Mouse (Mus musculus) brown adipose tissue, adult 24 weeks (tissue): ENCODE measurements at regions not wholly inside any gene's neighbourhood (a gene's known extent, or its start where the extent isn't known, plus 50 kb on each side); places are given as distances from the start of the nearest gene placed in this dataset.

Source experiments
- H3K27ac ChIP-seq: fragments of 200-500 bp; replicated peaks from 2 replicates; pipeline ENCODE4 v1.5.1; 2012; ENCODE audit warnings: low read depth, mild to moderate bottlenecking, low read length
- H3K4me1 ChIP-seq: fragments of 200-500 bp; 2 replicates; pipeline ENCODE4 v1.6.1; 2012; ENCODE audit warnings: low read length, mixed read lengths; ENCODE audit not compliant: control insufficient read depth, insufficient read depth, insufficient read length
- H3K4me3 ChIP-seq: fragments of 200-500 bp; 2 replicates; pipeline ENCODE4 v1.5.1; 2012; ENCODE audit warnings: low read depth, mild to moderate bottlenecking, low read length, moderate library complexity; ENCODE audit not compliant: insufficient read depth

- H3K27ac ChIP-seq = no peak overlapping the region
Observed at GRCm38 (mm10) chr5:52309317-52310060, 54.1 kb upstream of the Sod3 start.

GRCm38 (mm10) chr5:52296303-52296702, 67.3 kb upstream of the Sod3 start:
- no peak overlapping the region for H3K27ac ChIP-seq
- no peak overlapping the region for H3K4me3 ChIP-seq
- H3K4me1 ChIP-seq = no peaks in the 10 kb centered on the region

More at GRCm38 (mm10) chr5:52309317-52310060, 54.1 kb upstream of the Sod3 start:
- Histone ChIP-seq H3K4me1 (no peaks in the 10 kb centered on the region), H3K4me3 (no peak overlapping the region)

- Histone ChIP-seq H3K4me3 (no peak overlapping the region), H3K27ac (no peak overlapping the region), H3K4me1 (no peaks in the 10 kb centered on the region)
Observed at GRCm38 (mm10) chr5:52294466-52294865, 69.1 kb upstream of the Sod3 start.

GRCm38 (mm10) chr5:52288319-52288718, 75.3 kb upstream of the Sod3 start:
- H3K4me1 ChIP-seq = no peaks in the 10 kb centered on the region

GRCm38 (mm10) chr5:52280871-52281270, 82.7 kb upstream of the Sod3 start:
- Histone ChIP-seq H3K4me3 (no peak overlapping the region), H3K4me1 (no peaks in the 10 kb centered on the region), H3K27ac (no peak overlapping the region)

More at GRCm38 (mm10) chr5:52288319-52288718, 75.3 kb upstream of the Sod3 start:
- no peak overlapping the region for H3K4me3 ChIP-seq
- H3K27ac ChIP-seq = no peak overlapping the region

GRCm38 (mm10) chr5:52278111-52278510, 85.5 kb upstream of the Sod3 start:
- Histone ChIP-seq H3K27ac (no peak overlapping the region), H3K4me3 (no peak overlapping the region), H3K4me1 (no peaks in the 10 kb centered on the region)

- H3K27ac ChIP-seq = no peak overlapping the region
- no peak overlapping the region for H3K4me3 ChIP-seq
- H3K4me1 ChIP-seq = no peaks in the 10 kb centered on the region
Observed at GRCm38 (mm10) chr5:52263214-52263613, 72.9 kb upstream of the Dhx15 start.

- Histone ChIP-seq H3K4me3 (no peak overlapping the region), H3K27ac (no peak overlapping the region), H3K4me1 (no peaks in the 10 kb centered on the region)
Observed at GRCm38 (mm10) chr5:52258075-52258474, 67.8 kb upstream of the Dhx15 start.

GRCm38 (mm10) chr5:52254602-52255071, 64.3 kb upstream of the Dhx15 start:
- H3K4me3 ChIP-seq = peak overlapping the region; percentile 7; the same call in 1 of the 2 replicates
- no peak overlapping the region for H3K27ac ChIP-seq
- H3K4me1 ChIP-seq = no peaks in the 10 kb centered on the region

GRCm38 (mm10) chr5:52249804-52250203, 59.5 kb upstream of the Dhx15 start:
- Histone ChIP-seq H3K27ac (no peak overlapping the region), H3K4me1 (no peaks in the 10 kb centered on the region), H3K4me3 (no peak overlapping the region)

- no peak overlapping the region for H3K4me3 ChIP-seq
- H3K4me1 ChIP-seq = no peaks in the 10 kb centered on the region
- H3K27ac ChIP-seq = no peak overlapping the region
Observed at GRCm38 (mm10) chr5:52243931-52244330, 53.6 kb upstream of the Dhx15 start.

GRCm38 (mm10) chr5:52242414-52242813, 52.1 kb upstream of the Dhx15 start:
- Histone ChIP-seq H3K27ac (no peak overlapping the region), H3K4me1 (peaks cover 3% of the 10 kb centered on the region; the same call in 1 of the 2 replicates)

GRCm38 (mm10) chr5:52240540-52240939, 50.2 kb upstream of the Dhx15 start:
- Histone ChIP-seq H3K27ac (no peak overlapping the region), H3K4me1 (peaks cover 3% of the 10 kb centered on the region; the same call in 1 of the 2 replicates), H3K4me3 (no peak overlapping the region)

More at GRCm38 (mm10) chr5:52242414-52242813, 52.1 kb upstream of the Dhx15 start:
- H3K4me3 ChIP-seq = no peak overlapping the region
